Mouse (Mus musculus) right cerebral cortex, postnatal 36 days (tissue): ENCODE results near the gene Pknox2.

Experiments
- DNase-seq, 2 experiments: peaks; one replicate each; pipeline ENCODE4 v3.0.0; 2022; ENCODE audit warnings: low spot score in 2 of 2, mixed read lengths in 1 of 2

Gene Pknox2

DNA sequence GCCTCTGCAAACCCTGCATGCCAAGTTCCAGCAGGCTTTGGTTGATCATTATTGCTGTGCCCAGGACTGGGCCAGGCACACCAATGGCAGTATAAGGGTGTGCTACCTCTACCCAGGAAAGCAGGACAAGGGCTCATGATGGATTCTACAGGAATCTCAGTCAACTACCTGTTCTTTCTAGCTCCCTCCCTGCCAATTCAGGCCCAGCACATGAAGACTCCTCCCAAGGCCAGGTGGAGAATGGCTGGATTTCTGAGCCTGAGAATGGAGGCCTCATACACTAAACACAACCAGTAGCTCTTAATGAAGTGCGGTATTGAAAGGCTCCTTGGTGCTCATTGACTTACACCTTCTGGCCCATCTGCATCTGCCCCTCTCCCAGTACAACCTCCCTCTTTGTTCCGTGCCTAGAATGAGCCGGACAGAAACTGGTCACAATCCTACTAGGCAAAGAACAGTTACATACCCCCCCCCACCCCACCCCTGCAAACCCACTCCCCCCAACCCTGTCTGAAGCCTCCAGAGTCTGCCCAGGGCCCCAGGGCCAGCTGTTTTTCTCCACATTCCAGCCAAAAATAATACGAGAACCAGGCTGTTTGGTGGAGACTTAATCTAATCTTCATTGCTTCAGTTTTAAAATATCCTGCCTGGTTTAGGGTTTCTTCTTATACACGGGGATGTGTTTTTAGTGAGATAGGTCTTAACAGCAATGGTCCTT lies 6.6 kb downstream of the Pknox2 start:
- no peak for DNase-seq

DNA sequence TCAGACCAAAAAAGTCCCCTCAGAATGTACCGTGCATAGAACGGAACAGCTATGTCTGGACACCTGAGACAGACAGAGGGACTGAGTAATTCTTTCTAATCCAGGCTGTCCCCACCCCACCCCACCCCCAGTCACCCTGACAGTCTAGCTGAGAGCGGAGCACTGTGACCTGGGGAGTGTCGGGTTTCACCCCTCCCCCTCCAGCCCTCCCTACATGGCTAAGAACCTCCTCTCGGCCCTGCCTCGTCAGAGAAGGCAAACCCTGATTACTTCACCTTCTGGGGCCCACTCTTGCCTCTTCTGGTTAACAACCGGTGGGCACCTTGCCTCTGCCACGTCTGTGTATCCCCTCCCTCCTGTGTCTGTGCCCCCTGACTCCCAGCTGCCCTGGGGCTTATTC lies 7.7 kb downstream of the Pknox2 start:
- no peak for DNase-seq

DNA sequence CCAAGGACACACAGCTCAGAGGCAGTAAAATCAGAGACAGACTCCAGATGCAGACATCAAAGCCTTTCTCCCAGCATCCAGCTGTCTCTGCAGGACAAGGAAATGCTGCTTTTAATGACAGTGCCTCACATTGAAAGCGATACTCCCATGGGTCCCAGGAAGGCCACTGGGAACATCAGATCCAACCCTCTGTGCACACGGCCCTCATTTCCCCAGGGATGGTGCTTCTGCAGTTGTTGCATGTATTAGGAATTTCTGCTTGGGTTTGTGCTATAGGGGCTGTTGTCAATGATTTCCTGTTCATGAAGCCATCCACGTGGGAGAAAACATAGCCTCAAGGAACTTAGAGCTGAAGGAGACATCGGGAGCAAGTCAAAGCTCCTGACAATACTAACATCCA lies 8.3 kb downstream of the Pknox2 start:
- no peak for DNase-seq

DNA sequence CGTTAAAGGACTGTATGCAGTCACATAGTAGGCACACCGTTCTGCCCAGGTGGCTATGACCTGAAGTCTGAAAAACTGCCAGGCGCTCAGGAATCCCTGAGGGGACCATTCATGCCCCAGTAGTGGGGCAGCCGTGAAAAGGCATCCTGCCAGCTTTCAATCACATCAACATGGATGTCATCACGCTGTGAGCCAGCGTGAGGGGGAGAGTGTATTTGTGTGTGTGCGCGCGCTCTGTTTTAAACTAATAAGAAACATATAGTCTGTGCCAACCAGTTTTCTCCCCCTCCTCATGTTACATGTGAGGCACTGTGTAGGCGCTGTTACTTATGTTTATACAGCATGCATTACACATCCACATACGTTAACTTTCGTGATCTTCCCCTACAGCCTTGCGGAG lies 10.9 kb downstream of the Pknox2 start:
- DNase-seq: no peak

DNA sequence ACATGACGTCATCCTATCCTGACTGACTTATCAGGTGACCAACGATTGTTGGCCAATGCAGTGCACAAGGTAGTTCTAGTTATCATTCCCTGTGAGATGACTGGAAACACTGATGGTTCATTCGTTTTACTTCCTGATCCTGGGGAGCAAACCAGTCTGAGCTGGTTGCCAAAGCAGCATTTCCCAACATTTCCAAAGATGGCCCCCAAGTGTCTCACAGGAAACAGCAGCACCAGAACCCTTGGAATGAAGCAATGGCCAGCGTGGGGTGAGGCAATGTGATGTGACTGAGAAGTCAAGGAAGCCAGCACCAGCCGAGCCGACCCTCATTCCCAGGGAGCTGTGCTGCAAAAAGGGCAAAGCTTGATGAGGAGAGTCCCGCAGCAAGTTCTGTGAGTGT lies 13.7 kb downstream of the Pknox2 start:
- DNase-seq: no peak

DNA sequence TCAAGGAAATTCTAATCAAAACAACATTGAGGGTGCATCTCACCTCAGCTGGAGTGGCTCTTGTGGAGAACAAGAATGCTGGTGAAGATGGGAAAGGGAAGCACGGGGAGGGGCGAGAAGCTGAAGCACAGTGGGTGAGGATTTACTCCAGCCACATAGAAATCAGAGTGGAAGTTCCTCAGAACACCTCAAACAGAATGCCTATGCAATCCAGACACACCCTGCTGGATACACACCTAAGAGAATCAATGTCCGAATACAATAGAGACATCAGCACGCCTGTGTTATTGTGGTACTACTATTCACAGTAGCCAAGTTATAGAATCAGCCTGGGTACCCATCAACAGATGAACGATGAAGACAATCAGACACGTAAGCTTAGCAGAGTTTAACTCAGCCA lies 18.2 kb downstream of the Pknox2 start:
- DNase-seq: no peak

DNA sequence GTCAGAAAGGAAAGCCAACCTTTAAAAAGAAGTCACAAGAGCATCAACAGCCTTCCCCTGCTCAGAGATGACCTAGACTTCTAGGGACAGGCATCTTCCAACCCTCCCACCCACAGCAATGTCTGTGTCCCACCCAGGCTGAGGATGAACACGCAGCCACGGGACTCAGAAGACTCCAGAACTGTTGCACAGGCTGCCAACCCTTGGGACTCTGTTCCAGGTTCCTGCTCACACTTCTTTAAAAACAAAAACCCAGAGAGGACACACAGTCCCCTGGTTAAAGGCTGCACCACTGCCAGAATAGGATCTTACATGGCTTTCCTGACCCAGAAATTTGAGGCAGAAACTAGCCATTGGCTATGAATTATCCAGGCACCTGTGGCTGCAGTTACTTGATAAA lies 21.0 kb downstream of the Pknox2 start:
- DNase-seq: no peak

DNA sequence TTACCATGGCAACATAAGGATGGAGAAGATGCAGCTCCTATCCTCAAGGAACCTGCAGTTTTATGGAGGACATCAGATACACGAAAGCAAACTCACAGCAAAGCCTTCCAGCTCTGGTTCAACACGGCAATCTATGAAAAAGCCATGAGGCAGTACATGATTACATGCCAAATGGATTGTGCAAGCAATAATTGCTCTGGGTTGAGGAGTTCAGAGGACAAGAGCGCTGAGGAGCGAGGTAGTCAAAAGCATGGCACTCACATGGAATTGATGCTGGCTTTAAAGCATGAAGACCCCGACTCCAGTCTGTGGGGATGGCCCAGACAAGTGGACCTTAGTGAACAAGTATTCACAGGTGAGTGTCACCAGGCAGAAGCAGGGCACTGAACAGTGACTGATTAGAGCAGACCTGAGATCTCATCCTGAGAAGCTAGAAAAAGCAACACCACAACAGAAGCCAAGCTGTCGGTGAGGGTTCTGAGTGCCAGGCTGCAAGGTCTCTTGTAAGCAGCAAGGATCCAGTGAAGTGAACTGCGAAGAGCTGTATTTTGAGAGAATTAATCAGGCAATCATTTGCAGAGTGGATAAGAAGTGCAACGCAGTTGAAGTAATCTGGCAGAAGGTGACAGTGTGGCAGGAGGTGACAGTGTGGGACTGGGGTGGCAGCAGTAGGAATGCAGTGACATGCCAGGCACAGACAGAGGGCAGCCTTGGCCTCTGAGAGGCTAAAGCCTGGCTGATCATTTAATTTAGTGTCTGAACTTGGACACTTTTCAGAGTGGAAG lies 22.3 kb downstream of the Pknox2 start:
- DNase-seq: no peak

DNA sequence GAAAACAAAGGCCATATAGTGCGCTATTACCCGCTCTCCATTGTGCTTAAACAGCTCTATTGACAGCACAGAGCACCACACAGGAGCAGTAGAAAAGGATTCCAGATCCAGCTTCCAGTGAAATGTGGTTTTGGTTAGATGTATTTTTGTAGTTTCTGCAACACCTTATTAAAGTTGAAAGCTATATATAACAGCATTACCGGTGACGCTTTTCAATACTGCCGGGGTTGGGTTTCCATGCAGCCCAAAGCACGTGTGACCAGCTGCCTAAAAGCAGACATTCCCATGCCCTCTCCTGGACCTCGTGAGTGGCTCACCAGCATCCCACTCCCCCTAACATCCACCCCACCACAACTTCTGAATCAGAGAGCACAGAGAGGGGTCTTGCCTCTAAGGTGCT lies 23.8 kb downstream of the Pknox2 start:
- no peak for DNase-seq

DNA sequence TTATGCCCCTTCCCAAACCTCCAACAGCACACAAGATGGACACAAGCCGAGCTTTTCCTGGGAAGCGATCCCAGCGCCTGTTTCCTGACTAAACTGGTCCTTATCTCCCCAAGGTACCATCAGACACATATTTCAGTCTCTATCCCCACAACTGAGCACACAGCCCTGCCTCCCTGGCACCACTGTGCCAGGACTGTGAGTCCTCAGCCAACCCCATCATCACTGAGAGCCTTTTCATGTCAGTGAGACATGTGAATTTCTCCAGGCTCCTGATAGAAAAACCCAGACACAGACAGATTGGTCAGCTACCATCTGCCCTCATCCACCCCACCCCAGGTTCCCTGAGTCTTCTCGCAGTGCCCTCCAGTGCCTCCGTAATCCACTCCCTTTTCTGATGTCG lies 24.2 kb downstream of the Pknox2 start:
- no peak for DNase-seq

DNA sequence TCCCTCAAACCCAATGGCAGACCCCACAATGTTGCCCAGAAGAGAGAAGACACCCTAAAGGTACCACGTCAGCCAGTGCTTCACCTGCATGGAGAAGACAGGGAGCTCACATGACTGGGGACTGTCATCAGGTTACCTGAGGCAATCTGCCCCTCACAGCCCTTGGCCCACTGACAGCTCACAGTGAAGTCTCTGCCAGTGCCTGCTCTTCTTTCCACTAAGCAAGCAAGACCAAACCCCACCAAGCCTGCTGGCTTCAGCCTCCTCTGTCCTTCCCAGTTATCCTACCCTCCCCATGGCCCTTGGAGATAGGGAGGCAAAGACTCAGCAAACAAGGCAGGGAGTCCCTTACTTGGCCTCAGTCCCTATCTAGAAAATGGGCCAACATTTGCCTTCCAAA lies 24.8 kb downstream of the Pknox2 start:
- DNase-seq: no peak

DNA sequence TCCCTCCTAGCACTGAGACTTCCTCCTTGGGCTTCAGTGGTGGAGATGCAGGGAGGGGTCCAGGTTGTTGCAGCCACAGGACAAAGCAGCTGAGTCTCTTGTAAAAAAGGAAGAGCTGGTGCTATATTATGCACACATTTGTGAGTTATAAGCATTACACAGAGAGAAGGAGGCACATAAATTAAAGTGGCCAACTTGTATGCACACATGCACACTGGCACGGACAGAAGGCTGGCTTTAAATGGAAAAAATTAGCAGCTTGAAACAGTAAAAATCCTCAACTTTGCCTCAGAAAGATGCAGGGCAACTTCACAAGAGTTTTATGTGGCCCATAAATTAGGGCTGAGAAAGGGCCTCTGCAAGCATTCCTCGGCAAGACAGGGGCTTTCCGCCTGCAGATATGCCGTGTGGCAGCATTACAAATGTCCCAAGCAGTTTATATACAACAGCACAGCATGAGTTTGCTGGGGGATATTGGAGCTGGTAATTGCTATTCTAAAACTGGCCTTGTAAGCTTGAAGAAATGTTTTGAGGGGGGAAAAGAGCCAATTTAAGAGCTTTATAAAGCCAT lies 25.4 kb downstream of the Pknox2 start:
- no peak for DNase-seq

DNA sequence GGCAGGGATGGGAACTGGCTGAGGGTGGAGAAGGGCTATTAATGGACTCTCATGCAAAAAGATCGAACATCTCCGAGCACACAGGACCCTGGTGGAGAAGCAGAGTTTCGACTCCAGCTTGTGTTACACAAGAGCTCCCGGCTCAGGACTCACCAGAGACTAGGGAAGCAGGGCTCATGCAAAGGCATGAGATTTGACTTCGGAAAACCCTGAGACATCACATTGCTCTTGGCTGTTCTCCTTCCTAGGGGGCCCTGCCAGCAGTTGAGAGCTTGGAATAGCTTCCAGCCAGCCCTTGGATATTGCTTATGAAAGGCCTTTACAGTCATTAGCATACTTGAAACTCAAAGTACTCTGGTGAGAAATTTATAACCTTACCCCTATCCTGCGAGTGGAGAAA lies 26.4 kb downstream of the Pknox2 start:
- DNase-seq: no peak

DNA sequence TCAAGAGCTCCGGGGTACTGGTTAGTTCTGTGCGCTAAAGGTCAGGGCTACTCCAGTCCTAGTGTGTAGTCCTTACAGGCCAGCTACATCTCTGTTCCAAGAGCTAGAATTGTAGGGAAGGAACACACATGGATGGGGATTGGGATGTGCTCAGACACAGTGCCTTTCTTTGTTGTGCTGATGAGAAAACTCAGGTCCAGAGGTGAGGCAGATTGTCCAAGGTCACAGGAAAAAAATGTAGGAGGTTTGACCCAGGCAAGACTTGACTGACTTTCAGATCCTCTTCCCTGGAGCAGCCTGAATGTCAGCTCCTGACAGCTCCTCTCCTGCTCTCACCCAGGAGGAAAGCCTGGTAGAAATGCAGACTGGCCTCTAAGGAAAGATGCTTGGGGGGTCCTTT lies 29.7 kb downstream of the Pknox2 start:
- DNase-seq: no peak

DNA sequence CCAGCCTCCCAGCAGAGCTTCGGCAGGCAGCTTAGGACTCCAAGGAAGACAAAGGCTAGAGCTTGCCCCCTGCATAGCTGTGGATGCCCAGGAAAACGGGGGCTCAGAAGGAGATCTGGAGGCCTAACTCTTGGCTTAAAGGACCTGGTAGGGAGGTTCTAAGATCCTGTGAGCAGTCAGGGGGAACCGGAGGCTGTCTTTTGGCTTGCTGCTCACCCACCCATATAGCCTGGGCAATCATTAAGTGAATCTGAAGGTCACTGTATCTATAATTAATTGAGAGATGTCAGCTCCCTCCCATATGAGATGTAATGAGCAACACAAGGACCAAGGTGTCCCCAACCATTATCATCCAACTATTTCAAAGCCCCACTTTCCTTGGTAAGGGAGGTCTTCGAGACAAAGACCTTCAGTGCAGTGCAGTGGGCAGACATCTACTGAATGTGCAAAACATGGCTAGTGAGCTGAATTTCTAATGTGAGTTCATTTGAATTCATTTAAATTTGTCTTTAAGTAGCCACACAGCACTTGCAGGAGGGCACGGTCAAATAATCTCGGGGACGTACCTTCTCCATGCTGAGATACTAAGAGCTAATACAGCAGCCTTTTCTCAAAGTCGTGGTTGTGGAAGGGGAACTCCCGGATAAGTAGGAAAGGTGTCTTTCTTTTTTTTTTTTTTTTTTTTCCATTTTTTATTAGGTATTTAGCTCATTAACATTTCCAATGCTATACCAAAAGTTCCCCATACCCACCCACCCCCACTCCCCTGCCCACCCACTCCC lies 30.4 kb downstream of the Pknox2 start:
- no peak for DNase-seq

DNA sequence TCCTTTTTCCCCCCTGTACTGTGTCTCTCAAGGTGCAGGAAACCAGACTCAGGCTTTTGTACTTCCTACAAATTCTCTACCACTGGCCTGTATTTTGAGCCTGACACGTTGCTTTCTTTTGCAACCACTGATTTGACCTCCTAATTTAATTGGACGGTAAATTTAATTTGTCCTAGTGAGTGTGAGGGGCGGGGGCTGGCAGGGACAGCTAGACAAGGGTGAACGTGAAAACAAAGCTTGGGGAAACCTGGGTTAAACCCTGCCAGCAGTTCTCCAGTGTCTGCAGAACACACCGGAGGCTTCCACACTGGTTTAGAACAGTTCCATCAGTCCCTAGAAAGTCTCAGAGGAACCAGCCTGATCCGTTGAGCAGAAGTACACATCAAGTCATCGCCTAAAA lies 31.4 kb downstream of the Pknox2 start:
- DNase-seq: no peak

DNA sequence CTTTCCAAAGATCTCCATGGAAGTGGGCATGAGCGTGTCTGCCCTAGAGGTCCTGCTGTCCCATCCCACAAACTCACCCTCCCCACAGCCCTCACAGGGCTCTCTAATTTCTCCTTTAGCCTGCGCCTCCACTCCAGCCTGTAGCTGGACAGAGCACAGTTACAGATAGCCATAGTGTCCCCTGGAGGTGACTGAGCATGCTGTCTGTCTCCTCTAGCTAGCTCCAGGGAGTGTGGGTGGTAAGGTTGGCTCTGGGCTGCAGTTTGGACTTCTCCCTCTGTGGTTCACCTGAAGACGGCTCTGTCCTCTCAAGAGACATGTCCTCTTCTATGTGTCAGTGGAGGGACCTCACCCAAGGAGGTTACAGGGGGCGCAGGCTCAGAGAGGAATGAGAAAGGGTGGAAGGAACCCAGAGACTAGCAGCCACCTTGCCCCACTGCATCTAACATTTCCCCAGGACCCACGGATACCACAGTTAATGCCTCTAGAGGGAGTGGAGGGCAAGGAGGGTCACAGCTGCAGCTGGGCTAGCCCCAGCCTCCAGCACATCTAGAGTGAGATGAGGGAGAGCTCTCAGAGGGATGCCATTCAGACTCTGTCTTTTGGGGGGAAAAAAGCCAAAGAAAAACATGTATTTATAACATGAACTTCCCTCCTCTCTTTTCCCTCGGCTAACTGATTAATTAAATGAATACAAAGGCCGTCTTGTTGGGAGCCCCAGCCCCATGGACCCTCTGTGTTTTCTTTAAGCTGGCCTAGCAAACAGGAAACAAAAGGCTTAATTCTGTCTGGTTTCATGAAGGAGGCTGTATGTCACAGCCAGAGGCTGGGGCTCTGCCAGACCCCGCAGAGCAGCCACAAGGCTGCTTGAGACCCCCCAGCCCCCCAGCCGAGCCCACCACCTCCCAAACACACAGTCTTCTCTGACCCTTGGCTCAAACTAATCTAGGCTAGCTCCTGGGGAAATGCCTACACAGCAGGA lies 32.6 kb downstream of the Pknox2 start:
- DNase-seq: no peak

DNA sequence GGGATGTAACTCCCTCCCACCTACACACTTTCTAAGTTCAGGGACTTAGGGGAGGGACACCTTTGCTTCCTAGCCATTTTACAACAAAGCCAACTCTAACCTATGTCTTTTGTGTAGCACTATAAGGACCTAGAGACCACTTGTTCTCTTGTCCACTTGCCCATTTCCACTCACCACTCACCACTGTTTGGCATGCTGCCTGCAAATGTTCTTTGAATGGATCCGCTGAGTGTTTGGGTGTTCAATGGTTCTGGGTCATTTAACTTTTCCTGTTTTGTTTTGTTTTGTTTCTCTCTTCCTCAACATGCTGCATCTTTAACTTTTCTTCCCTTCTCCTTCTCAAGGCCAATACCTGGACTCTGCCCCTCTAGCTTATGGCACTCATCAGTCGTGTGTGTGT lies 39.7 kb downstream of the Pknox2 start:
- DNase-seq: no peak

DNA sequence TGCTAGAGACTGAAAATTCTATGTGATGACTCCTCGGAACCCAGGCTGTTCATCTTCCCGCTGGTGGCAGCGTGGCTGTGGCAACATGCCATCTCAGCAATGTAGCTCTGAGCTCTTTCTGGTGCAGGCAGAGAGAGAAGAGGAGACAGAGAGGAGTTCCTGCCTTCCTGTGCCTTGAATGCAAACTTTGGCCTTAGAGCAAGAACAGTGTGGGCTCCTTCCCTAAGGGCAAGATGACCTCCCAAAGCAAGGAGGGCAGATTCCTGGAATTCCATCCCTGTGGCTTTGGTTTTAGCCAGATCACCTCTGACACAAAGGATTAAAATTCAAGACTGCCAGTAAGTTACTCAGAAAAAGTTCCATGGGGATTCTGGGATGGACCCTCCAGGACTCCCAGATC lies 40.4 kb downstream of the Pknox2 start:
- DNase-seq: no peak

DNA sequence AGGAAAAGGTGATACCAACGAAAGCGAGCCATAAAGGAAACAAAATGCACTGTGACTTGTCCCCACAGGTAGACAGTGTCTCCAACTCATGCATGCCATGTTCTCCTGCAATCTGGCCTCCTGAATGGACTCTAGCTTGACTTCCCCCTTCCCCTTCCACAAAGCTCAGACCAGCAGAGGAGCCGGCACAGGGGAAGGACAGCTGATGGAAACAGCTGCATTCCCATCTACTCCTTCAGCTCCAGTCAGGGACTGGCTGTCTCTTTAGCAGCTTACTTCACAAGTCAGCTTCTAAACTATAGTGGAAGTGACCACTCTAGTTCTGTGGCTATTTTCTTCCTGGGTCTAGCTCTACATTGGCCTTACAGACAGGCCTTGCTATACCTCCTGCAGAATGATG lies 43.0 kb downstream of the Pknox2 start:
- DNase-seq: no peak

DNA sequence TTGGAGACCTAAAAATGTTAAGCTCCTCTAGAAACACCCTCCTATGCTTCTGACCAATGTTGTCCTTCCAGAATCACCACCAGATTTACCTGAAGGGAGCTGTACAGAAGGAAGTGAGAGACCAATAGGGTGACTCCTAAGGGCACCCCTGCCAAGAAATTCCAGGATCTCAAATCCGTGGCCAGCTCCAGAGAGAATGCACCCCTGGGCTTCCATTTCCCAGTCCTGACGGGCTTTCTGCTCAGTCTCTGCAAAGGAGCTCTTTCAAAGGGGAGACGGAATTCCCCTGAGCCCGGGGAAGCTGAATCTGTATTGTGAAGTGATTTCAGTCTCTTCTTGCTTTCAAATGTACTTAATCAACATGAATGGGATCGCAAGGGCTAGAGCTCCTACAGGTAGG lies 43.4 kb downstream of the Pknox2 start:
- no peak for DNase-seq
